Mouse (Mus musculus) cerebellum, postnatal 25 days (tissue): ENCODE results near the gene Ccdc97.
"Not testable (repeated sequence)": the region's sequence is repeated elsewhere in the genome, so short reads cannot be mapped to it uniquely, and the experiment has no call there.

Experiments
- DNase-seq, 2 experiments: peaks; one replicate each; pipeline ENCODE4 v3.0.0; 2021; ENCODE audit warnings: mixed read lengths in 2 of 2

The Ccdc97 gene

GRCm38 (mm10) chr7:25718788-25719417 is at the start of gene Ccdc97:
Gene Ccdc97 (minus strand): TSS chr7:25719088.
- peak; percentile 94 for DNase-seq

GRCm38 (mm10) chr7:25768229-25768628 is 49.3 kb upstream of the Ccdc97 start:
- DNase-seq, result no peak

- no peak for DNase-seq
These were observed 47.2 kb upstream of the Ccdc97 start for GRCm38 (mm10) chr7:25766108-25766507.

- no peak for DNase-seq
These were observed 45.3 kb upstream of the Ccdc97 start for GRCm38 (mm10) chr7:25764221-25764620.

GRCm38 (mm10) chr7:25763678-25764077 is 44.8 kb upstream of the Ccdc97 start:
- DNase-seq, result no peak

- peak in 1 of 2 experiments; percentile 15 for DNase-seq
These were observed 42.5 kb upstream of the Ccdc97 start for GRCm38 (mm10) chr7:25761354-25761753.

- DNase-seq, result peak; percentile 86 to 92
These were observed 37.1 kb upstream of the Ccdc97 start for GRCm38 (mm10) chr7:25756011-25756410.

- DNase-seq, result peak in 1 of 2 experiments; percentile 75
These were observed 36.6 kb upstream of the Ccdc97 start for GRCm38 (mm10) chr7:25755468-25755833.

GRCm38 (mm10) chr7:25754738-25755467 is 36.0 kb upstream of the Ccdc97 start, which contains the start of gene Hnrnpul1:
Gene Hnrnpul1 (minus strand): TSS chr7:25754757.
- peak; percentile 99 for DNase-seq

- no peak for DNase-seq
These were observed 35.5 kb upstream of the Ccdc97 start for GRCm38 (mm10) chr7:25754439-25754737.

GRCm38 (mm10) chr7:25753643-25754438 is 35.0 kb upstream of the Ccdc97 start:
- peak in 1 of 2 experiments; percentile 71 for DNase-seq

- no peak for DNase-seq
These were observed 34.2 kb upstream of the Ccdc97 start for GRCm38 (mm10) chr7:25753076-25753475.

GRCm38 (mm10) chr7:25746844-25747243 is 28.0 kb upstream of the Ccdc97 start:
- no peak for DNase-seq

GRCm38 (mm10) chr7:25738277-25738676 is 19.4 kb upstream of the Ccdc97 start:
- DNase-seq, result no peak

GRCm38 (mm10) chr7:25736920-25737319 is 18.0 kb upstream of the Ccdc97 start:
- DNase-seq, result no peak

GRCm38 (mm10) chr7:25734991-25735390 is 16.1 kb upstream of the Ccdc97 start:
- no peak for DNase-seq

GRCm38 (mm10) chr7:25731294-25732055 is 12.6 kb upstream of the Ccdc97 start:
- no peak for DNase-seq

GRCm38 (mm10) chr7:25729862-25730261 is 11.0 kb upstream of the Ccdc97 start:
- no peak for DNase-seq

GRCm38 (mm10) chr7:25729396-25729795 is 10.5 kb upstream of the Ccdc97 start:
- DNase-seq, result no peak

GRCm38 (mm10) chr7:25727800-25728199 is 8.9 kb upstream of the Ccdc97 start:
- no peak for DNase-seq

GRCm38 (mm10) chr7:25725886-25726285 is 7.0 kb upstream of the Ccdc97 start:
- DNase-seq, result no peak

- DNase-seq, result not testable (repeated sequence)
These were observed 2.9 kb upstream of the Ccdc97 start for GRCm38 (mm10) chr7:25721776-25722175.

- DNase-seq, result no peak
These were observed 1.9 kb upstream of the Ccdc97 start for GRCm38 (mm10) chr7:25720760-25721159.
